Comparison of ENCODE assay signal across 10 mouse cellular contexts in the genomic region with DNA sequence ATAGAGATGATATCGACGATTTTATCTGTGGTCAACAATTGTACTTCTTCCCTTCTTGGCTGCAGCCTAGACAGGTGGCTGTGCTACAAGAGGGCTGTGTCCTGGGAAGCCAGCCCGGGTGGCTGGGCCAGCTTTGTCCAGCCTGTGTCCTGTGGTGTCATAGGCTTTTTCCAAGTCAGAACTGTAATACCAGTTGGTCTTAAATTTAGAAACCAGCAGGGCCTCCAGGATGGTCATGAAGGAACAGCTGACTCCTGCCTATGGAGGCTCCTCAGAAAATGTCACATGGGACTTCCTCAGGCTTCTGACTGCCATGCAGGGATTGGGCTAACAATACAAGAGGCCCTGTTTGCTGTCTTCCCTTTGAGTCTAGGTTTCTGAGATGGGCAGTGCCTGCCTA. TPM values are rescaled to one million over a fixed set of nuclear protein-coding genes. Genes with fewer than 3 reads are reported as not detected.
DNase-seq lines count a peak whose midpoint lies in the region; ATAC-seq lines count a peak whose summit lies in the region.
"Had no signal": no experiment of that assay in that cellular context is flagged by ENCODE, and none has a peak within 500 bp of the region (broad histone marks: within the 10 kb centered on the region; RNA-seq: fewer than 3 reads in every experiment).

No protein-coding gene starts in this region.

- DNase-seq in heart, adult 18-20 months, result peak; percentile 70 to 79
- DNase-seq in cerebellum, postnatal 25 days, result peak; percentile 82 to 87
- peak; percentile 47 to 53 for DNase-seq in heart, postnatal 14 days
- DNase-seq in frontal cortex, postnatal 25 days (ENCODE audit: low spot score in 2 of 2), result no peak
- DNase-seq in spleen, postnatal 14 days (ENCODE audit: low spot score in 2 of 2), result no peak
- no peak for DNase-seq in right cerebral cortex, adult 2 months (ENCODE audit: low spot score in 2 of 2)
- DNase-seq: lung, embryonic 14.5 days had no signal

- peaks cover 64% of the 10 kb centered on the region for H3K4me1 ChIP-seq in heart, embryonic 12.5 days (replicated peaks)
- peaks cover 30% of the 10 kb centered on the region for H3K4me1 ChIP-seq in brown adipose tissue, adult 24 weeks (ENCODE audit: control insufficient read depth, insufficient read depth, insufficient read length, low read length)

- ATAC-seq in heart, embryonic 12.5 days (ENCODE audit: insufficient number of reproducible peaks, low FRiP score), result no peak

- H3K9ac ChIP-seq in heart, embryonic 12.5 days, result no peak overlapping the region
- H3K9ac ChIP-seq: lung, embryonic 14.5 days had no signal

- H3K9me3 ChIP-seq in heart, embryonic 12.5 days (replicated peaks), result no peaks in the 10 kb centered on the region

- H3K27me3 ChIP-seq in heart, embryonic 12.5 days (replicated peaks), result no peaks in the 10 kb centered on the region

- H3K4me3 ChIP-seq in heart, embryonic 12.5 days, result no peak overlapping the region
- no peak overlapping the region for H3K4me3 ChIP-seq in brown adipose tissue, adult 24 weeks (ENCODE audit: insufficient read depth, low read depth, low read length)
- H3K4me3 ChIP-seq: erythroblast, embryonic 14.5 days had no signal

- intact Hi-C loops in heart, postnatal 14 days (cut with DNase I), result no loop called here

- H3K27ac ChIP-seq in heart, embryonic 12.5 days (ENCODE audit: poor library complexity, severe bottlenecking), result no peak overlapping the region
- peak overlapping the region; percentile 46 for H3K27ac ChIP-seq in brown adipose tissue, adult 24 weeks (replicated peaks; ENCODE audit: low read depth, low read length)

- 85% methylated on average over 3 of the region's 3 CpGs for WGBS in heart, embryonic 12.5 days

- no peak overlapping the region for H3K4me2 ChIP-seq in heart, embryonic 12.5 days
- H3K4me2 ChIP-seq: lung, embryonic 14.5 days had no signal

- peaks cover 21% of the 10 kb centered on the region for H3K36me3 ChIP-seq in heart, embryonic 12.5 days

RNA-seq across cellular contexts. Expression of a gene that starts 54.1 kb away (rescaled TPM):
- total RNA-seq in heart, adult 18-20 months (2021), result 100 to 1,000 TPM in 1 of 2 experiments, 10 to 100 TPM in 1; 96.0 to 102 TPM
- polyA plus RNA-seq in heart, embryonic 12.5 days (2016; fragmentation: Nextera tagmentation; extraction: Ambion mirVana), result 84.4 and 87.0 TPM in 2 replicates
- polyA plus RNA-seq in brown adipose tissue, adult 24 weeks (2012; ENCODE audit: insufficient read depth, insufficient read length, missing spikeins), result 104 and 107 TPM in 2 replicates
- total RNA-seq in heart, postnatal 14 days (2021), result 10 to 100 TPM; 90.0 to 98.9 TPM

RNA-seq across cellular contexts. Expression of a gene that starts 54.2 kb away (rescaled TPM):
- 10 to 100 TPM; 25.7 to 26.1 TPM for total RNA-seq in heart, adult 18-20 months (2021)
- 4.5 and 5.9 TPM in 2 replicates for polyA plus RNA-seq in heart, embryonic 12.5 days (2016; fragmentation: Nextera tagmentation; extraction: Ambion mirVana)
- 5.2 and 12.3 TPM in 2 replicates for polyA plus RNA-seq in brown adipose tissue, adult 24 weeks (2012; ENCODE audit: insufficient read depth, insufficient read length, missing spikeins)
- total RNA-seq in heart, postnatal 14 days (2021), result 10 to 100 TPM; 11.7 to 14.5 TPM

Comparison
In these comparisons a context has a peak if more than half of its experiments do, and no peak if none do; other contexts are left out.
1. DNase-seq: peak in heart, adult 18-20 months (2 of 2), cerebellum, postnatal 25 days (2 of 2) and heart, postnatal 14 days (2 of 2); none in frontal cortex, postnatal 25 days (0 of 2), spleen, postnatal 14 days (0 of 2) and right cerebral cortex, adult 2 months (0 of 2).